Mouse (Mus musculus): ENCODE results near the gene Gm7356.
"Not testable (repeated sequence)": the region's sequence is repeated elsewhere in the genome, so short reads cannot be mapped to it uniquely, and the experiment has no call there.

DNA sequence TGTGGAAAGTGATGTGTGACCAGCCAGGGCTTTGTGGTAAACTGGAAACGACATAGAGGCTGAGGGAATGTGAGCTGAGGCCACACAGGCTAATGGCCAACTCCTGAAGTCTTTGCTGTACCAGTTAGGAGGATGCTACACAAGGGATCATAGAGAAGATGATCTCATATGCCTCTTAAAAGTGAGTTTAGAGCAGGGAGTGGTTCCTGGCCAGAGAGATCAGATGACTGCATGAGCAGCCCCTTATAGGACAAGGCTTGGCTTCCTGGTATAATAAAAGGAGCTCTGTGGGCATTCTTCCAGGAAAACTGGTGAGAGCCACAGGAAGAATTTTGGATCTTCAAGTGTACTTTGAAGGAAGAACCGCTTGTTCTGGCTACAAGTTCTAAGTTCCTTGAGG, 33.5 kb upstream of the Gm7356 start:
- not testable (repeated sequence) for TF ChIP-seq CTCF, EP300 (IDR thresholded peaks at IDR 0.05; ENCODE audit: low read depth)
